Mouse (Mus musculus) cortical plate, adult 2 months (tissue): Measurements from ENCODE around the gene Lxn. TPM values are rescaled to one million over a fixed set of nuclear protein-coding genes. Genes with fewer than 3 reads are reported as not detected.

Experiments used
- H3K27ac ChIP-seq: fragments of 200-500 bp; 2 replicates; pipeline ENCODE4 v1.5.1; 2012; ENCODE audit warnings: low read length, control low read depth, inconsistent platforms; ENCODE audit not compliant: insufficient read depth
- H3K4me1 ChIP-seq: fragments of 200-500 bp; 2 replicates; pipeline ENCODE4 v1.6.1; 2011; ENCODE audit warnings: low read length; ENCODE audit not compliant: control insufficient read depth, insufficient read depth
- H3K4me3 ChIP-seq: fragments of 200-500 bp; 2 replicates; pipeline ENCODE4 v1.5.1; 2011; ENCODE audit warnings: mild to moderate bottlenecking, low read length, control low read depth; ENCODE audit not compliant: insufficient read depth
- CTCF ChIP-seq: fragments of 200-500 bp; IDR thresholded peaks from 2 replicates; pipeline ENCODE4 v1.5.1; 2011; ENCODE audit warnings: mild to moderate bottlenecking, control low read depth, low read length; ENCODE audit not compliant: insufficient read depth; ENCODE audit errors: extremely low read depth
- POLR2A ChIP-seq: fragments of 200-500 bp; IDR thresholded peaks from 2 replicates; pipeline ENCODE4 v1.6.1; 2011; ENCODE audit warnings: mild to moderate bottlenecking, low read length, control low read depth; ENCODE audit not compliant: insufficient read depth; ENCODE audit errors: extremely low read depth
- polyA plus RNA-seq: library from polyadenylated mRNA; depleted of rRNA; stranded (reverse); fragments of >200 nt; gene quantifications from 2 replicates; pipeline ENCODE4 v1.2.3, GENCODE M21; 2012; rRNA removed

Gene Lxn
- polyA plus RNA-seq, 1 experiment, result 82.2 TPM

DNA sequence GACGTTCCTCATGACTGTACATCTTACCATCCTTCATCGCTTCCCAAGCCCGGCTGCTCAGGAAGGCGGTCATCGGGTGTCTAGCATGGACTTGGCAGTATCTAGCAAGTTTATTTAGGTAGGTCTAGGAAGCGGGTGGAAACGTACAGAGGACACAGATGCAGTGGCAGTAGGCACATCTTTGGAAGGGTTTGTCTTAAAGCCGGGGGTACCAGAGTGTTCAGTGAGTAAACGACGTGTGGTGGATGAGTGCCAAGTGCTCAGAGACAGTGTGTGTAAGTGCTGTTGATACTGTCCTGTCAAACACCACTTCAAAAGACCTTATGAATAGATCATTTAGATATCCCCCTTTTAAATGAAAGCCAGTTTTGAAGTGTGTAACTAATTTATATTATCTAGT lies 1.1 kb downstream of the Lxn start:
- H3K4me1 ChIP-seq, result peaks cover 3% of the 10 kb centered on the region; the same call in 1 of the 2 replicates
- H3K4me3 ChIP-seq, result peak overlapping the region; percentile 69
- 0 out of 2 replicates have a peak overlapping the region, but pooled peaks have one; percentile 43 for H3K27ac ChIP-seq
- no peak for TF ChIP-seq CTCF
- TF ChIP-seq POLR2A, result no peak

DNA sequence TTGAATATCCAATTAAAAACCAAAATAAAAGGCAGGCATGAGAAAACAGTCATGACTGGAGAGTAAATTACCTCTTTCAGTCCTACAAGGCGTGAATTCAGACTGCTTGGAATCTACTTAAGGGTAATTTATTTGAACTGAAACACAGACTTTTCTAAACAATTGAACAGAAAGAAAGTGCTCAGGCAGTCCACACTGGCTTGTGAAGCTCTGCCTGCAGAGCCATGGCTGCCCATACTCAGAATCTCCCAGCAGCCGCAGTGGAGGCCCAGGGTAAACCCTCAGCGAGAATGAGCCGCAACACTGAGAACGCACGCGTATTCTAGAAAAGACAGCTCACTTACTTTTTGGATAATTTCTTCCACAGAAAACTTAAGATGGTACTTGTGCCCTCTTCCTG lies 1.7 kb downstream of the Lxn start:
- Histone ChIP-seq H3K4me1 (peaks cover 3% of the 10 kb centered on the region; the same call in 1 of the 2 replicates), H3K4me3 (no peak overlapping the region; the same call in 1 of the 2 replicates), H3K27ac (no peak overlapping the region)
- no peak for TF ChIP-seq CTCF
- no peak for TF ChIP-seq POLR2A

DNA sequence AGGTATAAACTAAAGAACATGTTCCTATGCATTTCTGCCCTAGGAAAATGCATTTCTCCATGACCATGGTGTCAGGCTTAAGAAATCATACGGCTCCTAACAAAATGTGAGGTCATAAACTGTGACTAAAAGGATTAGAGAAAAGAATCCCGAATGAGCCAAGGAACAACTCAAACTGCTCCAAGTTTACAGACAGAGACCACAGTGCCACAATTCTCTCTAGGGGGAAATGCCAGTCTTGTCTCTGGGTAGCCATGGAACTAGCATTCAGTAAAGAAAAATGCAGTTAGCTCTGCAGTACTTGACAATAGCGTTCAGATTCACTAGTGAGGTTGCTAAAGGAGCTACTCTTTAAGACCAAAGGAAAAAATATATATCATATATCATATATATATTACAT lies 3.8 kb downstream of the Lxn start:
- TF ChIP-seq POLR2A (no peak), CTCF (no peak)

DNA sequence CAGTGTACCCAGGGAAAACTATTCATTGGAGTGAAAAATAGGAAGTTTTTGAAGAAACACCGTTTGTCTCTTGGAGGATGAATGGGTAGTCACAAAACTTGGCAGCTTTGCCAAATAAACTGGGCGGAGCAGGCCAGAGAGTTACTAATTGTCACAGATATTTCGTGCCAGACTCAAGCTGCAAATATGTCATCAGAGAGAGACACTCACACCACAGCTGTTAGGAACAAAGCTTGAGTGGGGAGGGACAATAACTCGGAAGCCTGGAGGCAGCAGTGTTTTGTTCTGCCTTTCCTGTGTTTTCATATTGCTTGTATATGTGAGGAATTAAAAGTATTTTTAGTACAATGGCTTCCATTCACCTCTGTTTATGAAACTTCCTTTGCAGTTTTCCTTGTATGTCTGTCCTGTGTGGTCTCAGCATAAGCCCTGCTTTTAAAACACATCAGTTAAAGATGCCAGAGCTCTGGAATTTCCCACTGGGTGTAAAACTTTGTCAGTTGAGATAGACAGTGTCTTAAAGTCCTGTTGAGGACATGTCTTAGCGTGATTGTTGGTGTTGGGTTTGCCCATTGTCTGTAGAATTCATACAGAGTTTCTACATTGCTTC lies 13.0 kb downstream of the Lxn start:
- TF ChIP-seq CTCF, result no peak
- TF ChIP-seq POLR2A, result no peak
- no peaks in the 10 kb centered on the region for H3K4me1 ChIP-seq
- H3K4me3 ChIP-seq, result no peak overlapping the region
- H3K27ac ChIP-seq, result no peak overlapping the region

More for the DNA sequence above, 3.8 kb downstream of the Lxn start:
- H3K27ac ChIP-seq, result no peak overlapping the region
- H3K4me3 ChIP-seq, result no peak overlapping the region
- H3K4me1 ChIP-seq, result peaks cover 3% of the 10 kb centered on the region; the same call in 1 of the 2 replicates

DNA sequence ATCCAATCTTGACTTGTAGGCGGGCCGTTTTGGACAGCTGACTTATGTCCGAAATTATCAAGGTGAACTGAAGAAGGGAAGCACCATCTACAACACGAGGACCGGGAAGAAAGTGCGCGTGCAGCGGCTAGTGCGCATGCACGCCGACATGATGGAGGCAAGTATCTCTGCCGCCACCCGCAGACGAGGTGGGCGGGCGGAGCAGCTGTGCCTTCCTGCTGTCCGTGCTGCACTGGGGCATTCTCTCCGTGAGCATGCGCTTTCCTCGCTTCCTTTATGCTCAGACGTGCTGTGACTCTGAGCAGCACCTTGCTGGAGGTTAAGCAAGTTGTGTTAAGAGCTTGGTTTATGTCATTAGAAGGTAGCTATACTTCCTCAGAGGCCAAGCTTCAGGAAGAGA lies 14.1 kb downstream of the Lxn start:
- TF ChIP-seq CTCF (no peak), POLR2A (no peak)
- Histone ChIP-seq H3K4me1 (no peaks in the 10 kb centered on the region), H3K27ac (no peak overlapping the region)

DNA sequence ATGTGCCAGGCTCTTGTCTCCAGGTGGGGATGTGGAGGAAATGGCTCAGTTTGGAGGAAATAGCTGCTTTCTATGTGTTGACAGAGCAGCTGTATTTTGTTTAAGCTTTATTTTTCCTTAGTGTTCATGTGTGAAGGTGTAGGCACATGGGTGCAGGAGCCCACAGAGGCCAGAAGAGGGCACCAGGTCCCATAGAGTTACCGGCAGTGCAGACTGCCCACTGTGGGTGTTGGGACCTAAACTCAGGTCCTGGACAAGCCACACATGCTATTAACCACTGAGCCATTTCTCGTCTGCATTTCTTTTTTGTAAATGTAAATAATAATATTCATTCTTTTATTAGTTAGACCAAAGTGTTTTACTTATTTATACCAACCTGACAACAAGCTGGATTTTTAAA lies 16.6 kb downstream of the Lxn start:
- TF ChIP-seq POLR2A (no peak), CTCF (no peak)
- no peak overlapping the region for H3K27ac ChIP-seq
- H3K4me1 ChIP-seq, result no peaks in the 10 kb centered on the region
- H3K4me3 ChIP-seq, result no peak overlapping the region

More for the DNA sequence above, 14.1 kb downstream of the Lxn start:
- no peak overlapping the region for H3K4me3 ChIP-seq

DNA sequence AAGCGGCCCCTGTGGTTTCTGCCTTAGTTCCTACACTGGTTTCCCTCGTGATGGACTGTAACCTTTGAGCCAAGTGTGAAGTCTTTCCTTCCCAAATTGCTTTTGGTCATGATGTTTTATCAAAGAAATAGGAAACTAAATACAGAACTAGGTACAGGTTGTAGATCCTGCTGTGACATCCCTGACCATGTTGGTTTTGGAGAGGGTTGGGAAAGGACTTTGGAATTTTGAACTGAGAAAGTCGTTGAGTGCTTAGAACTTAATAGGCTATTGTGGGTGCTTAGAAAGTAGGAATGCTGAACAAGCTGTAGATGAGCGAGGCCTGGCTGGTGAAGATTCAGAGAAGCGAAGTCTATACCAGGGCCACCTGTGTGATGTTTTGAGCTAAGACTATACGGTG lies 29.7 kb downstream of the Lxn start:
- Histone ChIP-seq H3K4me3 (no peak overlapping the region), H3K27ac (no peak overlapping the region), H3K4me1 (peaks cover 4% of the 10 kb centered on the region)
- TF ChIP-seq CTCF (no peak), POLR2A (no peak)

DNA sequence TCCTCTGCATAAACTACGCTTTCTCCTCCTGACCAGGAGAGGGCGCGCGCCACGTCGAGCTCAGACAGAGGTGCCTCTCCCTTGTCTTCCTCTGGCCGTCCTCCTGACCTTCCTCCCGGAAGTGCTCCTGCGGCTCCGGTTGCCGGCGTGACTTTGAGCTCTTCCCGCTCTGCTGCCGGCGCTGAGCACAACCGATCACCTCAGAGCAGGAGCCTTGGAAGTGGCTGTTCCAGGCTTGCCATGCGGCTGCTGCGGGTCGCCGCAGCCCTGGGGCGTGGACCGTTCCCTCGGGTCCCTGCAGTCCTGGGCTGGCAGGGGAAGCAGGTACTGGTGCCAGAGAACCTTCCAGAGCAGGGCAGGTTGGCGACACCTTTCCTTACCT lies 33.7 kb downstream of the Lxn start, which contains the start of gene Gfm1:
Gfm1 (plus strand) TSS at position 98 of the 382 bp plus-strand sequence.
- Histone ChIP-seq H3K27ac (no peak within 1 kb of the TSS), H3K4me1 (peaks cover 4% of the 10 kb centered on the region), H3K4me3 (peak within 1 kb of the TSS; percentile 78)
- TF ChIP-seq POLR2A (peak; percentile 58; the same call in 1 of the 2 replicates), CTCF (peak; percentile 81)

DNA sequence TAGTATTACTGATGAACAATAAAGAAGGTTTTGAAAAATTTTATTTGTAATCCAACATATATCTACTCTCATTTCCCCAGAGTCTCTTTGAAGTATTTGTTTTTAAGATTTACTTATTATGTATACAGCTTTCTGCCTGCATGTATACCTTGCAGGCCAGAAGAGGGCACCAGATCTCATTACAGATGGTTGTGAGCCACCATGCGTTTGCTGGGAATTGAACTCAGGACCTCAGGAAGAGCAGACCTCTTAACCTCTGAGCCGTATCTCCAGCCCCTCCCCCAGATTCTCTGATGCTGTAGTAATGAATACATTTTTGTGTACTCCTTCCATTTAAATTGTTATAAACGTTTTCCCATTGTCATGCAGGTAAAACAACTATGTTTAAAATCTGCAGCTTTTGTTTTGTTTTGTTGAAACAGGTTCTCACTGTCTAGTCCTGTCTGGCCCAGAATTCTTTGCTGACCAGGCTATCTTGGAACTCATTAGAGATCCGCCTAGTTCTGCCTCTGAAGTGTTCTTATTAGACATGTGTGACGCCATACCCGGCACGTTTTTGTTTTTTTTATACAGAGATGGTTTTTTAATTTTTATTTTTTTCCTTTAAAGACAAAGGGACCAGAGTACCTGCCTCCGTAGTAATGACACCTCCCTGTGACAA lies 34.3 kb downstream of the Lxn start:
- TF ChIP-seq POLR2A (no peak), CTCF (no peak)
- Histone ChIP-seq H3K27ac (no peak overlapping the region), H3K4me3 (peak overlapping the region; percentile 78; the same call in 1 of the 2 replicates), H3K4me1 (peaks cover 4% of the 10 kb centered on the region)

Other genes starting within 250 kb of the Lxn start
- 1.4 and 1.9 TPM in 2 replicates for gene Mlf1, start 89.8 kb downstream of the Lxn start, polyA plus RNA-seq
- gene Gm17402, start 88.8 kb downstream of the Lxn start, polyA plus RNA-seq, result not detected in 2 replicates
- gene Gfm1, start 33.8 kb downstream of the Lxn start, polyA plus RNA-seq, result 35.5 TPM in 2 replicates
- gene Rarres1, start 51.6 kb upstream of the Lxn start, polyA plus RNA-seq, result 1.0 and 1.3 TPM in 2 replicates
- 23.5 and 24.5 TPM in 2 replicates for gene Mfsd1, start 118.8 kb upstream of the Lxn start, polyA plus RNA-seq